Mouse (Mus musculus) adipocyte (in vitro differentiated cells): ENCODE data around the gene Tmem106c.

Experiments used
- DNase-seq: peaks from one replicate; pipeline ENCODE4 v3.0.0-alpha.2; 2016; ENCODE audit warnings: low spot score

The Tmem106c gene

DNA sequence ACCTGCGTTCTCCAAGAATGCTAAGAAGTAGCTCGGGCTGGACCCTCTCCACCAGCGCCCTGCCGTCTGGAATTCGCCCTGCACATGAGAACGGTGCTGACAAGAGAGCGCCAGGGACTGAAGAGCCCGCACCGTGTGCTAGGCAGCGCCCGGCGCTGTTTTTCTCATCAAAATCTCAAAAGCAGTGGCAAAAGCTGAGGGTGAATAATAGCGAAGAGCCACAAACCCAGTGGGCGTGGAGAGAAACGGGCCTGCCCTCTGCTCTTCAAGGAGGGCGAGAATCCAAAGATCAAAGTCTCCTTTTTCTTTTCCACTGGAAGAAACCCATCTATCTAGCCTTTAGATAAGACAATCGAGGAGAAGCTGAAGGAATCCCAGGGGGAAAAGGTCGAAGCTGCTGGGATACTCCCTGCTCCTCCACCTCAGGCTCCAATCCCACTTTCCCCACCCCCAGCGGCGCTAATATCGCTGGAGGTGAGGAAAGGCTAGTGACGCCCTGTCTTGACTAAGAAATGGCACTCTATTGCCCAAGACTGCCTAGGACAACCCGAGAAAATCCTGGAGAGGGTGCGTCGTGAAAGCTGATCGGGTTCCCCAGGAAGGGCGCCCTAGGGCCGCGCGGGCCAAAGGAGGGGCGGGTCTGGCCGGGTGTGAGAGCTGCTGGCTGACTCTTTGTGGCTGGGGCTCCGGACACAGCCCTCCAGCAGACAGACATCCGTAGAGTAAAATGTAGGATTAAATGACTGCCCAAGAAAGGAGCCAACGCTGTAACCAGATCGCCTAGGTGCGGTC is 37.5 kb downstream of the Tmem106c start:
- DNase-seq = no peak

DNA sequence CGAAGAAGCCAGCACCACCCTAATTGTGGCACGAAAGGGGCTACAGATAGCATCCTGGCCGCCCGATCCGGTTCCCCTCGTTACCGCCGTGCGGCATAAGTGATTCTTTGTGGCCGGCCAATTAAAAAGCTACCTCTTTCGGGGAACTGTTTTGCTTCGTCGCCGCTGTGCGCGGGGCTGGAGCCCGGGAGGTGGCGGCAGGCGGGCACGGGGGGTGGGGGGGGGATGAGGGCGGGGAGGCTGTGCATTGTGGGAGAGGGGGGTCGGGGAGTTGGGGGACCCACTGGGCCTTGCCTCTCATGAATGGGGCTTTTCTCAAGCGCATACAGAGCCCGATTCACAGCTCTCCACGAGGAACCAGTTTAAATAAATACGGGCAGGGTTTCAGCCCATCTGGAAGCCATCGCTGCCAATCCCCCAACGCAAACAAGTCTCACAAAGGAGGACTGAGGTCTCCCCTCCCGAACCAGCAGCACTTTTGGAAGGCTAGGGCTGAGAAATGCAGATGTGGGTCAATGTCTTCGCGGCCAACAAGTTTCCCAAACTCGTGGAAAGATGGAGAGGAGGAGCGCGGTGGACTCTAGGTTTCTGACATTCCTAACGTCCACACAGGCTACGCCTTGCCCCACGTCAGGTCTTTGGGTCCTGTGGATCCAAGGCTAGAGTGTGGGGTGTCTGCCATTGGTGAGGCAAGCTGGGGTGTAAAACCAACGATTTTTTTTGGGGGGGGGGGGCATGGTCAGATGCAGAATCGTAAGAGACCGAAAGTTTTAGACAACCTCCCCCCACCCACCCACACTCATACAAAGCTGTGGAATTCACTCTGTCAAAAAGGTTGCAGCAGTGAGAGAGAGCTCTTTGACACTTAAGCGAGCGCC is 38.4 kb downstream of the Tmem106c start:
- DNase-seq = no peak

DNA sequence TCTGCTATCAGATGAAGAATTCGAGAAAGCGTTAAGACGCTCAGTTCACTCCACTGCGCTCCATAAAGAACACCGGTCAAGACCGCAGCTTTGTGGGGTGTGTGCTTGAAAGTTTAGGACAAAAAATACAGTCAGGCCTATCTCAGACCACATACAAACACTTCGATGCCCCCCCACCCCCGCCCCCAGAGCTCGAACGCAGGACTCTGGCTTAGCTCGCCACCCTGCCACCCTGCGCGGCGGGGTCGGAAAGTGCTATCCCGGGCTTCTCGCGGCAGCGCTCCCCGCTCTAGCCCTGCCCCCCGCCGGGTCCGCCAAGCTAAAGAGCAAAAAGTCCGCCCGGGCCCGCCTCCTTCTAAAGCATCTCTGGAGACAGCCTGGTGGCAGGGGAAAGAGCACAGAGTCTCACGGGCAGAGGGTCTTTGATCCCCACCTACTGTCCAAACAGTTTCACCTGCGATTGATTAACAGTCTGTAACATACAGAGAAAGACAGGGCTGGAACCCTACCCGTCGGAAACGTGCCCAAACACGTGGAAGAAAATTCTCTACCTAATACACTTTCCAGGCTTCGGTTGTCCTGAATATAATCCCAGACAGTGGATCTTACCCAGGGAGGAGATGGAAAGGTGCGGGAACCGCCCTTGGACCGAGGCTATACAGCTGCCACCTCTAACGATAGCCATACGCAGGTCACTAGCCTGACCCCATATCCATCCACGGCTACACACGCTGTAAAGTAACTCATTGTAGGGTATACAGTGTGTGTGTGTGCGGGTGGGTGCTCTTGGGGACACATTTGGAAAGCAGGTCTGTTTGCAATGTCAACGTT is 39.2 kb downstream of the Tmem106c start:
- DNase-seq = no peak

DNA sequence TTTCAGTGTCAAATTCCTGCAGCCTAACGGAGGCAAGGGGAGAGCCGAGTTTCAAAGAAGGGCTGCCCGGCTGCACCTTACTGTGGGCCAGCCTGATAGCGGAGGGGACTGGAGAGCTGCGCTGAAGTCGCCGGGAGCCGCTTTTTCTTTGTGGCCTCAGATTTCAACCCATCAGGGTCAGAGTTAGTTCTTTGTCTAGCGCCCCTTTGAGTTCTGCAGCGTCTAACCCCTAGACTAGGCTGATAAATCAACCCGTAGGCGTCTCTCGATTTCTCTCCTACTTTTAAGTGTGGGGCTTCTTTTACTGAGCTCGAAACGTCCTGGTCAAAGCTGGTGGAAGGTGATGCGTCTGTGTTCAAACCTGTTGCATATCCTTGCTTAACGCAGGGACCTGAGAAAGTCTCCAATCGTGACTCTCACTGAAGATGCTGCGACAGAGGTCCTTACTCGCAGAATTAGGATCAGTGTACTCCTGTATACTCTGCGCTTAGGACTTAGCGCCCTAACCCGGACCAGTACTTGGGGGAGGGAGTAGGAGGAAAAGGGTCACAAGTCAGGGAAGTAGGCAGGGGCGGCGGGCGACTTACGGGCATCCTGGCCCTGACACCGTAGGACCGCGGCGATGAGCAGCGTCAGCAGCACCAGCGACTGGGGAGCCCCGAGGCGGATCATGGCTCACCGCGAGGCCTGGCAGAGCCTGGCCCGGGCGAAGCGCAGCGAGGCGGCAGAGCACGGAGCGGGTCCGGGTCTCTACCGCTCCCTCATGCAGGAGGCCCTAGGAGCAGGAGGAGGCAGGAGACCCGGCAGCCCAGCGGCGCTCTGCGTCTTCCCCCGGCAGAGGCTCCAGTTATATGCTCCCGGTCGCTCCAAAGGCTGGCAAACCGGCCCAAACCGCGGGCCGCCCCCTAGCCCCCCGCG is 40.1 kb downstream of the Tmem106c start, which contains the start of gene Col2a1:
Gene Col2a1, minus strand, starts transcription at position 874 of the 918 bp plus-strand sequence.
- no peak for DNase-seq

DNA sequence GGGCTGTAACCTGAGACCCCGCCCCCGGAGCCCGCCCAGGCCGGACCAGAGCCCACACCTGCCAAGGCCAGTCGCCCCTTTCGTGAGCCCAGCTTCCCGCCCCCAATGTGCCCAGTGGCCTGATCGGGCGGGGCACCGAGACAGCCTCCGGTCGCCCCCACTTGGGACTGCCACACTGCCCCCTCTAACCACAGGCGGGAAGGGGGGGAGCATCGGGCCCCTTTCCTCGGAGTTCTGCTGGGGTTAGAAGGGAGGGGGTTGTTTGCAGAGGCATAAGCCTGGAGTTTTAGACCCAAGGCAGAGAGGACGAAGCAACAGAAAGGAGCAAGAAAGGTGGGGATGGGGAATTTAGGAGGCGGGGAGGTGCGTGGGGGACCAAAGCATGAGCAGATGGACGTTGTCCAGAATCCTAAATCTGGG is 40.8 kb downstream of the Tmem106c start:
- no peak for DNase-seq

DNA sequence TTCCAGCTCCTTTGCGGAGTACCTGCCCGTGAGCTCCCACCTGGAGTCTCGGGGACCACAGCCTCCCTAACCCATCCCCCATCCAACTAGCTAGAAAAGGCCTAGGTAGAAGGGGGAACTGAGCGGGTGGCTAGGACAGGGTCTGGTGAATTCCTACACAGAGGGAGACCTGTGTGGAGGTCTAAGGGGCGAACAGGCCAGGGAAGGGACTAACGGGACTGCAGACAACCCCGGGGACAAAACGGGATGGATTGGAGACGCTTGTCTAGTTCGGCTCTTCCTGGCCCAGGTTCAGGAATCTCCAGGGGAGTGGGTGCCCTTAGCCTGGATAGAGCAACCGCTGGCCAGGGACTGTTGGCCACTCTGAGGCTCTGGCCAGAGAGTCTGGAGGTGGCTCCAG is 41.2 kb downstream of the Tmem106c start:
- DNase-seq = no peak

DNA sequence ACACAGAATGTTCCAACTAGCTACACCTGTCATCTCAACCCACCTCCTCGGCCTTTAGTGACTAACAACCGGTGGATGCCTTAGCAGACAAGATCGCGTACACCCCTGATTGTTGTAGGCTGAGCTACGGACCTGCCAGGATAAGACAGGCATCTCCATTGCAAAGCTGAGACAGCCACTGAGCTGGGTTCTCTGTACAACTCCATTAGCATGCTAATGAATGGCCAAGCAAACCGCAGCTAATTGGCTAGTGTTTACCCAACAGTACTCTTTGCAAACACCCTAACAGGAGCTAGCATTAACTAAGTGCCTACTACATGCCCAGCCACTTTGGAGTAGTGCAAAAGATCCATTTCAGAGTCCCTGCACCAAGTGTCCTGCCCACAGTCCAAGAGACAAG is 48.8 kb downstream of the Tmem106c start:
- no peak for DNase-seq

DNA sequence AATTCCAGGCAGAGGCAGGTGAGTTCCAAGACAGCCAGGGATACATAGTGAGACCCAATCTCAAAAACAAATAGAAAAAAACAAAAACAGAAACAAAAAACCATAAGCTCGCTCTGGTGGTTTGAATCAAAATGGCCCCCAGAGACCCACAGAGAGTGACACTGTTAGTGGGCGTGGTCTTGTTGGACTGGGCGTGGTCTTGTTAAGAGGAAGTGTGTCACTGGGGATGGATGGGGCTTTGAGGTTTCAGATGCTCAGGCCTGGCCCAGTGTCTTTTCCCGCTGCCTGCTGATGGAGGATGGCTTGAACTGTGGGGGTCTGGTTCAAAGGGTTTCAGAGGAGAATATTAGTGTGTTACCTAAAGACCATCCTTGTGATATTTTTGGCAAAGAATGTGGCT is 53.9 kb downstream of the Tmem106c start:
- no peak for DNase-seq

DNA sequence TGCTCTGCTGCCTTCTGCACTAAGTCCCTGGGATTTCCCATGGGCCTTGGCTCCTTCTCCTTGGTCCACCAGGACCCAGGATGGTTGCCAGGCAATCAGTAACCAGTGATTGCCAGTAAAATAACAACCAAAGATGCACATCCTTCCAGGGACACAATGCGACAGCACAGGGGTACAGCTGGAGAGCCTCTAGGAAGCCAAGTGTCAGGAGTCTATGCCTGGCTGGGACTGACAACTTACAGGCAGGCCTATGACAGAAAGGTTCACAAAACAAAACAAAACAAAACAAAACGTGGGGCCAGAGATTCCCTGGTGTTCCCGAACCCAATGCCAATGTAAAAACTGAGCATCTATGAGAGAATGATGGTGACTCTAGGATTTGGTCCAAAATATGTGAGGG is 55.0 kb downstream of the Tmem106c start:
- no peak for DNase-seq
